Mouse (Mus musculus): ENCODE results near the gene Wnk2.
A peak's percentile ranks its signal among the peaks of the same experiment; 100 is the strongest.

DNA sequence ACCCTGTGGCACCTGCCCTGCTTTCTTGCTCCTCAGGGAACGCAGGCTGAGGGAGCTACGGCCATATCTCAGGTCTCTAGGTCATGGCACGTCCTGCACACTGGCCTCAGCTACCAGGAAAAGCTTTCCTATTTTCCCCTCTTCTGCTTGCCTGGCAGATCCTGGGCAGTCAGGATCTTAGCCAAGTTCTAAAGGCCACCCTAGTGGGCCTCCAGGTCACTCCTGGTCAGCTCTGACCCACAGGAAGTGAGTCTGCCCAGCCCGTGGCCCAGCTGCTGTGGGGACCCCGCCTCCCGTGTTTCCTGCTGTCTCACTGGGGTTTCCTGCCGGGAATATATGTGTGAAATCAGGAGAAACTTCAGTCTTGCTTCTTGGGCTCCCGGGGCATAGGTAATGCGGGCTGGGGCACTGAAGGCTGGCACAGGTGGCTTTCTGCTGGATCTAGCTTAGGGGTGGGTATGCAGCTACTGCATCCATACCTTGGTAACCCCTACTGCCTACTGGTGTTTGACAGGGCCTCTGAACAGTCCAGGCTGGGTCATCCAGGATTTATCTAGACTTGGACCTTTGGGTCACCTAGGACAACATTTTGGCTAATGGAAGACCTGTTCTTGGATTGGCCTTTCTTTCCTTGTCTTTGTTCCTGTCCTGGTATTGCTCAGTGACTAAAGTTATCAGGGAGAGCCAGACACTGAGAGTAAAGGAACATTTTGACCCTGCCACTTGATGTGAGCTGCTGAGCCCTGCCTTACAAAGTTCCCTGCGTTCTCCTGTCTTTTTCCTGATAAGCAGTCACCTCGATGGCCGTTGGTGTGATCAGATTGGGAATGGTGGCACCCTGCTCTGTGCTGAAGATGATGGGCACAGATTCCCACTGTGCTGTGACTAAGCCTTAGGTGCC lies 42.4 kb upstream of the Wnk2 start:
- TF ChIP-seq CTCF (IDR thresholded peaks at IDR 0.05) (no peak), EP300 (IDR thresholded peaks at IDR 0.05) (peak; percentile 83)

All from lung, postnatal 0 days (tissue).